15 mouse cellular contexts compared by ENCODE assay signal in the genomic region with DNA sequence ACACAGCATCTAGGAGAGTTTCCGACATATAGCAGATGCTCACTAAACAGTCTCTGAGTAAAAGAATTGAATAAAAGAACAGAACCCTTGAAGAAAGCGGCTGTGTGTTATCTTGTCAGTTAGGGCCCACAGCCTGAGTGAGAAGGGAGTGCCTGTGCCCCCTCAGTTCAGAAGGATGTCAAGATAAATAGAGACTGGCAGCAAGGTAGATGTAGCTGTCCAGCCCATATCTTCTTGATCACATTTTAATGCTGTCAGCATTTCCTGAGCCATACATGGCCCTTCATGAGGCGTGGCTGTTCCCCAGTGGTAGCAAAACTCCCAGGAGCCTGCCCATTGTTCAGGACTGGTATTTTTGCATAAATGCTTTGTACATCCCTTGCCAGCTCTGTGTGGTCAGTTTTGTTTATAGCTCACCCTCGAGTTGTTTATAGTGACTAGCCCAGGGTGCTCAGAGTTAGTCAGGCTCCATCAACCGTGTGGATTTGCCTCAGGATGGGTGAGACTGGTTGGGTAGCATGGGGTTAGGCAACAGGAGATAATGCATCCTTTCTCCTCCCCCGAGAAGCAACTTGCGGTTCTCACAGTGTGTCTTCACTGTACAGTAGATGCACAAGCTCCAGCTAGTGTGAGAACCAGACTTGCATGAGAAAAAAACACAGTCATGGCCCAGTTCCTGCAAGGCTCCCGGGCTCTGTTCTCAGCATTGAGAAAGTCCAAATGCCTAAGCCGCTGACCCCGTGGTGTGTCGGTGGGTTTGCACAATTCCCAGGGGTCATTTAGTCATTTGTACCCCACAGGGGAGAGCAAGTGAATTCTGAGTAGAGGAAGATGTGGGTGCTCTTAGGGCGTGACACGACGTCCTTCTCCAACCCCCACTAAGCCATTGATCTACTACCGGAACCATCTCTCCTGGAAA.
DNase-seq lines count a peak whose midpoint lies in the region; ATAC-seq lines count a peak whose summit lies in the region.
"Had no signal": no experiment of that assay in that cellular context is flagged by ENCODE, and none has a peak within 500 bp of the region (broad histone marks: within the 10 kb centered on the region; RNA-seq: fewer than 3 reads in every experiment).

No protein-coding gene starts in this region.

- H3K36me3 ChIP-seq in liver, embryonic 11.5 days (ENCODE audit: control insufficient read depth, insufficient read depth, low read length): no peaks in the 10 kb centered on the region
- no peaks in the 10 kb centered on the region for H3K36me3 ChIP-seq in splenic B cell, adult 2 months (ENCODE audit: control insufficient read depth, insufficient read depth, low read length, poor library complexity, severe bottlenecking)
- H3K36me3 ChIP-seq in embryonic facial prominence, embryonic 10.5 days (replicated peaks): no peaks in the 10 kb centered on the region
- H3K36me3 ChIP-seq: hindbrain, embryonic 13.5 days; limb, embryonic 10.5 days; neural tube, embryonic 12.5 days had no signal

- H3K27me3 ChIP-seq in liver, embryonic 11.5 days (replicated peaks; ENCODE audit: control insufficient read depth, insufficient read depth, low read length): 0 out of 2 replicates have a peak, but pooled peaks cover 3% of the 10 kb centered on the region
- H3K27me3 ChIP-seq in splenic B cell, adult 2 months (ENCODE audit: control insufficient read depth, insufficient read depth, low read length, poor library complexity, severe bottlenecking): no peaks in the 10 kb centered on the region
- H3K27me3 ChIP-seq in embryonic facial prominence, embryonic 10.5 days (replicated peaks; ENCODE audit: low read depth, poor library complexity, severe bottlenecking): no peaks in the 10 kb centered on the region
- H3K27me3 ChIP-seq: hindbrain, embryonic 13.5 days; neural tube, embryonic 12.5 days had no signal

- no peak overlapping the region for H3K4me2 ChIP-seq in liver, embryonic 11.5 days
- H3K4me2 ChIP-seq: hindbrain, embryonic 13.5 days; midbrain, embryonic 11.5 days; neural tube, embryonic 12.5 days had no signal

- H3K9me3 ChIP-seq in liver, embryonic 11.5 days (ENCODE audit: control insufficient read depth, low read length): no peaks in the 10 kb centered on the region
- no peaks in the 10 kb centered on the region for H3K9me3 ChIP-seq in embryonic facial prominence, embryonic 10.5 days
- H3K9me3 ChIP-seq: hindbrain, embryonic 13.5 days; limb, embryonic 10.5 days; neural tube, embryonic 12.5 days had no signal

- peaks cover 8% of the 10 kb centered on the region for H3K4me1 ChIP-seq in liver, embryonic 11.5 days (replicated peaks; ENCODE audit: control insufficient read depth, insufficient read depth, low read length)
- peaks cover 9% of the 10 kb centered on the region for H3K4me1 ChIP-seq in embryonic facial prominence, embryonic 10.5 days
- H3K4me1 ChIP-seq: neural tube, embryonic 12.5 days had no signal

- H3K27ac ChIP-seq in liver, embryonic 11.5 days (ENCODE audit: low read depth, low read length): no peak overlapping the region; the same call in 1 of the 2 replicates
- no peak overlapping the region for H3K27ac ChIP-seq in embryonic facial prominence, embryonic 10.5 days (replicated peaks)
- H3K27ac ChIP-seq: hindbrain, embryonic 13.5 days; layer of hippocampus, adult 2 months; limb, embryonic 10.5 days; neural tube, embryonic 12.5 days had no signal

- ATAC-seq in liver, embryonic 11.5 days (replicated peaks; ENCODE audit: low FRiP score): peak; percentile 96

- peak; percentile 37 for DNase-seq in adrenal gland, postnatal 10 days
- no peak for DNase-seq in adrenal gland, adult 8-10 months
- peak; percentile 26 to 38 for DNase-seq in kidney, postnatal 4 days
- DNase-seq in kidney, postnatal 25 days: no peak
- peak; percentile 31 for DNase-seq in liver, embryonic 11.5 days (ENCODE audit: low spot score)
- peak; percentile 9 for DNase-seq in splenic B cell, adult 2 months (ENCODE audit: low read depth, low spot score)
- no peak for DNase-seq in embryonic facial prominence, embryonic 10.5 days (ENCODE audit: low spot score)
- DNase-seq in right cerebral cortex, postnatal 25 days: no peak
- DNase-seq: right cerebral cortex, adult 18-20 months; thymus, postnatal 14 days had no signal

- 75% methylated on average over 15 of the region's 15 CpGs for WGBS in liver, embryonic 11.5 days
- 83% methylated on average over 15 of the region's 15 CpGs for WGBS in embryonic facial prominence, embryonic 10.5 days

- no peak overlapping the region for H3K4me3 ChIP-seq in liver, embryonic 11.5 days (ENCODE audit: low read depth, low read length)
- H3K4me3 ChIP-seq in embryonic facial prominence, embryonic 10.5 days: no peak overlapping the region
- H3K4me3 ChIP-seq: hindbrain, embryonic 13.5 days; layer of hippocampus, adult 2 months; limb, embryonic 10.5 days; neural tube, embryonic 12.5 days had no signal

- H3K9ac ChIP-seq in liver, embryonic 11.5 days (ENCODE audit: low read depth, low read length): no peak overlapping the region
- H3K9ac ChIP-seq: hindbrain, embryonic 13.5 days; neural tube, embryonic 12.5 days had no signal

Comparison
In these comparisons a context has a peak if more than half of its experiments do, and no peak if none do; other contexts are left out.
1. DNase-seq: peak in adrenal gland, postnatal 10 days (single experiment), kidney, postnatal 4 days (2 of 2), liver, embryonic 11.5 days (single experiment) and splenic B cell, adult 2 months (single experiment); none in adrenal gland, adult 8-10 months (single experiment), kidney, postnatal 25 days (0 of 2), embryonic facial prominence, embryonic 10.5 days (single experiment) and right cerebral cortex, postnatal 25 days (single experiment).